Mouse (Mus musculus): ENCODE results near the gene Grm1. TPM values are rescaled to one million over a fixed set of nuclear protein-coding genes. Genes with fewer than 3 reads are reported as not detected.

Gene Grm1
- polyA plus RNA-seq, 1 experiment from 2014 or later: 0.09 TPM

- no peaks in the 10 kb centered on the region for H3K9me3 ChIP-seq (replicated peaks)
- H3K27ac ChIP-seq (ENCODE audit: poor library complexity, severe bottlenecking): no peak overlapping the region
- 74% methylated on average over 3 of the region's 3 CpGs for WGBS
- H3K27me3 ChIP-seq (replicated peaks): no peaks in the 10 kb centered on the region
- H3K4me2 ChIP-seq: no peak overlapping the region
- H3K4me1 ChIP-seq (replicated peaks): no peaks in the 10 kb centered on the region
- ATAC-seq (ENCODE audit: insufficient number of reproducible peaks, low FRiP score): no peak
- no peak overlapping the region for H3K4me3 ChIP-seq
- H3K9ac ChIP-seq: no peak overlapping the region
- H3K36me3 ChIP-seq: no peaks in the 10 kb centered on the region
Measured at GRCm38 (mm10) chr10:10950557-10950956, 131.6 kb downstream of the Grm1 start.

GRCm38 (mm10) chr10:10949172-10949571 is 133.0 kb downstream of the Grm1 start:
- no peaks in the 10 kb centered on the region for H3K27me3 ChIP-seq (replicated peaks)
- no peaks in the 10 kb centered on the region for H3K4me1 ChIP-seq (replicated peaks)
- H3K9me3 ChIP-seq (replicated peaks): no peaks in the 10 kb centered on the region
- ATAC-seq (ENCODE audit: insufficient number of reproducible peaks, low FRiP score): no peak
- H3K27ac ChIP-seq (ENCODE audit: poor library complexity, severe bottlenecking): no peak overlapping the region
- no peaks in the 10 kb centered on the region for H3K36me3 ChIP-seq
- no peak overlapping the region for H3K4me3 ChIP-seq
- WGBS: 78% methylated on average over 3 of the region's 3 CpGs
- no peak overlapping the region for H3K4me2 ChIP-seq
- H3K9ac ChIP-seq: no peak overlapping the region

- H3K4me2 ChIP-seq: no peak overlapping the region
- H3K27ac ChIP-seq (ENCODE audit: poor library complexity, severe bottlenecking): no peak overlapping the region
- H3K4me1 ChIP-seq (replicated peaks): no peaks in the 10 kb centered on the region
- H3K9ac ChIP-seq: no peak overlapping the region
- no peaks in the 10 kb centered on the region for H3K27me3 ChIP-seq (replicated peaks)
- no peak for ATAC-seq (ENCODE audit: insufficient number of reproducible peaks, low FRiP score)
- no peaks in the 10 kb centered on the region for H3K9me3 ChIP-seq (replicated peaks)
- H3K36me3 ChIP-seq: no peaks in the 10 kb centered on the region
- no peak overlapping the region for H3K4me3 ChIP-seq
- 90% methylated on average over 2 of the region's 2 CpGs for WGBS
Measured at GRCm38 (mm10) chr10:10947531-10947930, 134.6 kb downstream of the Grm1 start.

GRCm38 (mm10) chr10:10944003-10944402 is 138.2 kb downstream of the Grm1 start:
- Histone ChIP-seq H3K9me3 (replicated peaks) (no peaks in the 10 kb centered on the region), H3K4me2 (no peak overlapping the region), H3K27ac (ENCODE audit: poor library complexity, severe bottlenecking) (no peak overlapping the region), H3K9ac (no peak overlapping the region), H3K4me1 (replicated peaks) (peaks cover 3% of the 10 kb centered on the region; the same call in 1 of the 2 replicates), H3K36me3 (no peaks in the 10 kb centered on the region), H3K4me3 (no peak overlapping the region), H3K27me3 (replicated peaks) (no peaks in the 10 kb centered on the region)
- WGBS: 82% methylated on average over 2 of the region's 2 CpGs
- no peak for ATAC-seq (ENCODE audit: insufficient number of reproducible peaks, low FRiP score)

GRCm38 (mm10) chr10:10942248-10942647 is 139.9 kb downstream of the Grm1 start:
- H3K27me3 ChIP-seq (replicated peaks): no peaks in the 10 kb centered on the region
- 75% methylated on average over 6 of the region's 6 CpGs for WGBS
- peaks cover 10% of the 10 kb centered on the region; the same call in 1 of the 2 replicates for H3K4me1 ChIP-seq (replicated peaks)
- H3K27ac ChIP-seq (ENCODE audit: poor library complexity, severe bottlenecking): no peak overlapping the region
- H3K4me2 ChIP-seq: no peak overlapping the region
- H3K4me3 ChIP-seq: no peak overlapping the region
- H3K9ac ChIP-seq: no peak overlapping the region
- ATAC-seq (ENCODE audit: insufficient number of reproducible peaks, low FRiP score): no peak
- no peaks in the 10 kb centered on the region for H3K36me3 ChIP-seq
- no peaks in the 10 kb centered on the region for H3K9me3 ChIP-seq (replicated peaks)

GRCm38 (mm10) chr10:10935806-10936205 is 146.3 kb downstream of the Grm1 start:
- no peak overlapping the region for H3K4me2 ChIP-seq
- no peak for ATAC-seq (ENCODE audit: insufficient number of reproducible peaks, low FRiP score)

GRCm38 (mm10) chr10:10929672-10930071 is 152.5 kb downstream of the Grm1 start:
- WGBS: 73% methylated on average over 2 of the region's 2 CpGs
- H3K4me1 ChIP-seq (replicated peaks): no peaks in the 10 kb centered on the region
- no peak overlapping the region for H3K4me2 ChIP-seq
- H3K27me3 ChIP-seq (replicated peaks): no peaks in the 10 kb centered on the region
- no peak overlapping the region for H3K27ac ChIP-seq (ENCODE audit: poor library complexity, severe bottlenecking)
- no peaks in the 10 kb centered on the region for H3K36me3 ChIP-seq
- no peak overlapping the region for H3K9ac ChIP-seq
- ATAC-seq (ENCODE audit: insufficient number of reproducible peaks, low FRiP score): no peak
- no peaks in the 10 kb centered on the region for H3K9me3 ChIP-seq (replicated peaks)
- no peak overlapping the region for H3K4me3 ChIP-seq

More at GRCm38 (mm10) chr10:10935806-10936205, 146.3 kb downstream of the Grm1 start:
- Histone ChIP-seq H3K27me3 (replicated peaks) (no peaks in the 10 kb centered on the region), H3K4me1 (replicated peaks) (peaks cover 8% of the 10 kb centered on the region; the same call in 1 of the 2 replicates), H3K9ac (no peak overlapping the region), H3K36me3 (no peaks in the 10 kb centered on the region), H3K27ac (ENCODE audit: poor library complexity, severe bottlenecking) (no peak overlapping the region), H3K9me3 (replicated peaks) (no peaks in the 10 kb centered on the region), H3K4me3 (no peak overlapping the region)
- WGBS: 57% methylated on average over 3 of the region's 3 CpGs

GRCm38 (mm10) chr10:10928798-10929366 is 153.3 kb downstream of the Grm1 start:
- H3K9me3 ChIP-seq (replicated peaks): no peaks in the 10 kb centered on the region
- H3K4me1 ChIP-seq (replicated peaks): no peaks in the 10 kb centered on the region
- WGBS: 85% methylated on average over 5 of the region's 5 CpGs
- H3K27ac ChIP-seq (ENCODE audit: poor library complexity, severe bottlenecking): no peak overlapping the region
- H3K36me3 ChIP-seq: no peaks in the 10 kb centered on the region
- no peak overlapping the region for H3K4me2 ChIP-seq
- ATAC-seq (ENCODE audit: insufficient number of reproducible peaks, low FRiP score): no peak
- no peak overlapping the region for H3K9ac ChIP-seq
- H3K27me3 ChIP-seq (replicated peaks): no peaks in the 10 kb centered on the region
- no peak overlapping the region for H3K4me3 ChIP-seq

- Histone ChIP-seq H3K4me3 (no peak overlapping the region), H3K27me3 (replicated peaks) (no peaks in the 10 kb centered on the region), H3K9ac (no peak overlapping the region), H3K4me1 (replicated peaks) (no peaks in the 10 kb centered on the region), H3K9me3 (replicated peaks) (no peaks in the 10 kb centered on the region), H3K36me3 (no peaks in the 10 kb centered on the region), H3K27ac (ENCODE audit: poor library complexity, severe bottlenecking) (no peak overlapping the region), H3K4me2 (no peak overlapping the region)
- 65% methylated on average over 7 of the region's 7 CpGs for WGBS
- no peak for ATAC-seq (ENCODE audit: insufficient number of reproducible peaks, low FRiP score)
Measured at GRCm38 (mm10) chr10:10917857-10918399, 164.2 kb downstream of the Grm1 start.

GRCm38 (mm10) chr10:10913621-10914020 is 168.5 kb downstream of the Grm1 start:
- H3K9ac ChIP-seq: no peak overlapping the region
- H3K36me3 ChIP-seq: no peaks in the 10 kb centered on the region
- no peak overlapping the region for H3K27ac ChIP-seq (ENCODE audit: poor library complexity, severe bottlenecking)
- WGBS: 78% methylated on average over 4 of the region's 4 CpGs
- no peak overlapping the region for H3K4me2 ChIP-seq
- H3K9me3 ChIP-seq (replicated peaks): no peaks in the 10 kb centered on the region
- no peaks in the 10 kb centered on the region for H3K27me3 ChIP-seq (replicated peaks)
- ATAC-seq (ENCODE audit: insufficient number of reproducible peaks, low FRiP score): no peak
- no peak overlapping the region for H3K4me3 ChIP-seq
- H3K4me1 ChIP-seq (replicated peaks): no peaks in the 10 kb centered on the region

GRCm38 (mm10) chr10:10890221-10890620 is 191.9 kb downstream of the Grm1 start:
- Histone ChIP-seq H3K9me3 (replicated peaks) (no peaks in the 10 kb centered on the region), H3K4me2 (no peak overlapping the region), H3K36me3 (no peaks in the 10 kb centered on the region), H3K4me3 (no peak overlapping the region), H3K27me3 (replicated peaks) (no peaks in the 10 kb centered on the region), H3K4me1 (replicated peaks) (no peaks in the 10 kb centered on the region), H3K27ac (ENCODE audit: poor library complexity, severe bottlenecking) (no peak overlapping the region), H3K9ac (no peak overlapping the region)
- no peak for ATAC-seq (ENCODE audit: insufficient number of reproducible peaks, low FRiP score)
- WGBS: 38% methylated on average over 1 of the region's 1 CpGs

- no peak for ATAC-seq (ENCODE audit: insufficient number of reproducible peaks, low FRiP score)
- 66% methylated on average over 9 of the region's 9 CpGs for WGBS
- no peaks in the 10 kb centered on the region for H3K36me3 ChIP-seq
Measured at GRCm38 (mm10) chr10:10888521-10888920, 193.6 kb downstream of the Grm1 start.

More at GRCm38 (mm10) chr10:10888521-10888920, 193.6 kb downstream of the Grm1 start:
- Histone ChIP-seq H3K4me2 (no peak overlapping the region), H3K27me3 (replicated peaks) (no peaks in the 10 kb centered on the region), H3K4me1 (replicated peaks) (no peaks in the 10 kb centered on the region), H3K27ac (ENCODE audit: poor library complexity, severe bottlenecking) (no peak overlapping the region), H3K9me3 (replicated peaks) (no peaks in the 10 kb centered on the region), H3K9ac (no peak overlapping the region), H3K4me3 (no peak overlapping the region)
